Mouse (Mus musculus) bone marrow, adult 2 months (tissue): ENCODE measurements at regions not wholly inside any gene's neighbourhood (a gene's known extent, or its start where the extent isn't known, plus 50 kb on each side); places are given as distances from the start of the nearest gene placed in this dataset.

ENCODE experiments used
- CTCF ChIP-seq: fragments of 200-500 bp; IDR thresholded peaks from 2 replicates; pipeline ENCODE4 v1.5.1; 2011; ENCODE audit warnings: low read length, control low read depth; ENCODE audit not compliant: control insufficient read depth, insufficient read depth
- POLR2A ChIP-seq: fragments of 200-500 bp; IDR thresholded peaks from 2 replicates; pipeline ENCODE4 v1.6.1; 2011; ENCODE audit warnings: low read depth, mild to moderate bottlenecking, control low read depth, low read length, borderline replicate concordance; ENCODE audit not compliant: control insufficient read depth

DNA sequence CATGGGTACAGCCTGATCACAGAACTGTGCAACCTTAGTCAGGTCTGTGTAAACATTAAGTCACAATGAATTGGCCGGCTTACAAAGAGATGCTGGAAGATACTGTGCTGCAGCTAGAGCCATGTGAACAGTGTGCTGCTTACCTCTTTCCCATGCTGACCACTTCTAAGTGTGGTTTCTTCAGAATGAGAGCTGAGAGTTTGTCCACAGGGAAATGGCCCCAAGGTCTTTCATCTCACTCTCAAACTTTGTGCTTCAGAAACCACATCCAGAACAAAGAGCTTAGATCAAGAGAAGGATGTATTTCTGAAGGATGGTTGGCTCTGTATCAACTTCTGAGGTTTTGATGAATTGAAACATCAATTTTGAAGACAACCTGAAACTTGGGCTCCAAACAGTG lies 165.7 kb downstream of the Lrrc3b start:
- TF ChIP-seq POLR2A (no peak), CTCF (no peak)
